Mouse (Mus musculus) testis, adult 2 months (tissue): Measurements from ENCODE around the gene Kat2a.

Experiments used
- CTCF ChIP-seq: fragments of 200-500 bp; IDR thresholded peaks from 2 replicates; pipeline ENCODE4 v1.5.1; 2012; ENCODE audit warnings: low read depth, mild to moderate bottlenecking, inconsistent platforms, low read length, moderate library complexity; ENCODE audit not compliant: control insufficient read depth, insufficient read depth, insufficient replicate concordance
- POLR2A ChIP-seq: fragments of 200-500 bp; IDR thresholded peaks from 2 replicates; pipeline ENCODE4 v1.6.1; 2012; ENCODE audit warnings: low read depth, mild to moderate bottlenecking, inconsistent platforms, low read length, moderate library complexity; ENCODE audit not compliant: control insufficient read depth

DNA sequence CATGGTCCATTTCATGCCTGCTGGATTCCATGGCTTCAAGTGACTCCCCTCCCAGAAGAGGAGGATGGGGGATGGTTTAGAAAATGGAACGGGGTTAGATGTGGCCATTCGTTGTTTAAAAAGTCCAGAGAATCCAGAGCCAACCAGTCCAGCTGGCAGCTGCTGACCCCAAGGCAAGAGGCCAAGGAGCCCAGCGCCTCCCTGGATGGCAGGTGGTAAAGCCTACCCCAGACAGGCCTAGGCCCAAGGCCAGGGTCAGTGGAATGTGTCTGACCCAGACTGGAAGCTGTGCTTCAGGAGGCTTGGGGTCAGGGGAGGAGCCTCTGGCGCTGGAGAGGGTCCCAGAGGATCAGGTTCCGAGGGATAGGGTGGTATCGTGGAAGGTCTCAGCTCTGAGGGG lies 29.1 kb upstream of the Kat2a start:
- no peak for TF ChIP-seq CTCF
- no peak for TF ChIP-seq POLR2A
